Mouse (Mus musculus): ENCODE measurements at regions not wholly inside any gene's neighbourhood (a gene's known extent, or its start where the extent isn't known, plus 50 kb on each side); places are given as distances from the start of the nearest gene placed in this dataset.

GRCm38 (mm10) chr13:116414473-116414872 lies 105.0 kb upstream of the Isl1 start:
- DNase-seq, result no peak

GRCm38 (mm10) chr13:116410682-116411081 lies 101.2 kb upstream of the Isl1 start:
- DNase-seq, result no peak

Data from right cerebral cortex, postnatal 4 days (tissue).